Mouse (Mus musculus) heart, adult 9 months (tissue): ENCODE data around the gene Ripk1.
"Not testable (repeated sequence)": the region's sequence is repeated elsewhere in the genome, so short reads cannot be mapped to it uniquely, and the experiment has no call there.

ENCODE experiments used
- DNase-seq, 2 experiments: peaks; one replicate each; pipeline ENCODE4 v3.0.0; 2022; ENCODE audit warnings: low spot score in 2 of 2

Ripk1 gene

DNA sequence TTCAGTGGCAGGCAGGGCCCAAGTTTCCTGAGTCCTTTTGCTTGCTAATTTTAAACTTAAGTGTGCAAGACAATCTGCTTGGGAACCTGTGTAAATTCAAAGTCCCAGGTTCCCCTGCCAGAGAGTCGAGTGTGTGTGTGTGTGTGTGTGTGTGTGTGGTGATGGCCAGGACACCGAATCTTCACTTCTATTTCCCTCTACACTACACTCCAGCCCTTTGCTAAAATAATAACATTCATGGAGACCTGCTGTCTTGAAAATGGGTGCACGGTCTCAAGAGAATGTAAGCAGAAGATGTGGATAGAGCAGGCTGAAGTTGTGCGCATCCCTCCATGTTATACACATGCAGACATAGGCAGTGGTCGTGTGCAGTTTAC lies 35.9 kb downstream of the Ripk1 start:
- no peak for DNase-seq

DNA sequence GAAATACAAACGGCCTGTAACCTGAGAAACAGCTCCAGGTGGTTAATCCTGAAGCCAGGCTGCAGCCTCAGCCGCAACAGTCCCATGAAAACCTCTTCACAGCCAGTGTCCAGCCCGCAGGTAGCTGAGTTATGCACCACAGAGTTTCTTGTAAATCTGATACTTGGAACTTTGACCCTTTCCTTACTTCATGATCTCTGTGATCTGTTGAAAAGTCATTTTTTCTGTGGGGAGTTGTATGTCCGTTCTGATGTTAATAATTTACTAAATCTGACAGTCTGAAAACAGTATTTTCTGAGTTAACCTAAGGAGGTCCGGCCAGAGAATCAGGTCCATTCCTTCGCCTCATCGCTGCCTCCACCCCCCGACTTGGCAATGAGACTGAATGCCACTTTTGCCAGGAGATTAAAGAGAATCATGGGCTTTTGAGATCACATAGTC lies 36.8 kb downstream of the Ripk1 start:
- DNase-seq, result no peak

DNA sequence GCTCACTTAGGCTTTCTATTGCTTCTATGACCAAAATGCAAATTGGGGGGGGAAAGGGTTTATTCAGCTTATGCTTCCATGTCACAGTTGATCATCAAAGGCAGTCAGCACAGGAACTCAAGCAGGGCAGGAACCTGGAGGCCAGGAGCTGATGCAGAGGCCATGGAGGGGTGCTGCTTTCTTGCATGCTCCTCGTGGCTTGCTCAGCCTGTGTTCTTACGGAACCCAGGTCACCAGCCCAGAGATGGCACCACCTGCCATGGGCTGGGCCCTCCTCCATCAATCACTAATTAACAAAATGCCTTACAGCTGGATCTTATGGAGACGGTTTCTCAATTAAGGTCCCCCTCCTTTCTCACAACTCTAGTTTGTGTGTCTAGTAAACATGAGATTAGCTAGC lies 37.9 kb downstream of the Ripk1 start:
- DNase-seq, result no peak

DNA sequence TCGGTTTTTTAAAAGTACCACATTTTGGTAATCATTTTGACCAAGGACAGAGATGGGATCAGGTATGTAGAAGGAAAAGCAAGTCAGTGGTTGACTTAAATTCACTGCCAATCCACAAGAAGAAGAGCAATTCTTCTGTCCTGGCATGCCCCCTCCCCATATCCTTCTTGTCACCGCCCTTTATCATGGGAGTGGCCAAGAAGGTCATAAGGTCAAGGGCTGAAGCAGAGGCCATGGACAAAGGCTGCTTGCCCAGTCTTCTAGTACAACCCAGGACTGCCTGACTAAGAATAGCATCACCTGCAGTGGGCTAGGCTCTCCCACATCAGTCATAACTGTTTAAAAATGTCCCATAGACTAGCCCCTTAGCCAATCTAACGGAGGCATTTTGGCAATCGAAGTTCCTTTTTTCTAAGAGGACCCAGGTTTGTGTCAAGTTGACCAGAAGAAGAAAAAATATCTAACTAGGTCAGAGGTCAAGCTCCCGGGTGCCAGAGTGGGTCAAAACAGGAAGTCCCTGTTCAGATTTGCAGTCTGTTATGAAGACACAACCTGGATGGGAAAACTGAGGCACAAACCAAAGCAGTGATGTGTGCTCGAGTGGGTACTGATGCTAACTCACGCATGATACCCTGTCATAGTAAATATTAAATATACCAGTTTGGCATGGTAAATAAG lies 41.7 kb downstream of the Ripk1 start:
- no peak for DNase-seq

DNA sequence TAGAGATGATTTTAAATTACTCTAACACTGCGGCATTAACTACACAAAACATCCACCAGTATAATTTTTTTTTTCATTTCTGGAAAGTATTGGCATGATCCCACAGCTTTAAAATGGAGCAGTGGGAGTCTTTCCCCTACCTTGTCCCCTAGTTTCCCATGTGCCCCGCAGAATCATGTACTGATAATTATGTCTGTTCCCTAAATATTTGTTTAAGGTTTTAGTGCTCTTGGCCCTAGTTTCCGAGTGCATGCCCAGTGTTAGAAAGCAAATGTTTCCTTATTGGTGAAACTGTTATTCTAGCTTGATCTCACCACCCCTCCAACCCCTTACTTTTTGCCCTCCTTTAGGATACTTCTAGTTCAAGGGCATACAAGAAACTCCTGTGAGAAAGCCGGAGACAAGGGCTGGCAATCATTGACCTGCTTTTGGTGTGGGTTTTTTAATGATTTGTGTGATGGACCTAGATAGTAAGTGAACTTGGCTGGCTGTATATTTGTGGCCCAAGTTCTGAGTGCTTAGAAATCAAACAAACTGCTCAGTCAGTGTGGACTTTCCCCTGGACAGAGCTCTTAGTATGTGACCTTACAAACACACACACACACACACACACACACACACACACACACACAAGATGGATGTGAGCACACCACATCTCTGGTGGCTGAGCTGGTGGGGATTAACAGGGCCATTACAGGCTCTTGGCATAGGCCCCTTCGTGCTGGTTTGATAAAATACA lies 43.5 kb downstream of the Ripk1 start:
- no peak for DNase-seq

DNA sequence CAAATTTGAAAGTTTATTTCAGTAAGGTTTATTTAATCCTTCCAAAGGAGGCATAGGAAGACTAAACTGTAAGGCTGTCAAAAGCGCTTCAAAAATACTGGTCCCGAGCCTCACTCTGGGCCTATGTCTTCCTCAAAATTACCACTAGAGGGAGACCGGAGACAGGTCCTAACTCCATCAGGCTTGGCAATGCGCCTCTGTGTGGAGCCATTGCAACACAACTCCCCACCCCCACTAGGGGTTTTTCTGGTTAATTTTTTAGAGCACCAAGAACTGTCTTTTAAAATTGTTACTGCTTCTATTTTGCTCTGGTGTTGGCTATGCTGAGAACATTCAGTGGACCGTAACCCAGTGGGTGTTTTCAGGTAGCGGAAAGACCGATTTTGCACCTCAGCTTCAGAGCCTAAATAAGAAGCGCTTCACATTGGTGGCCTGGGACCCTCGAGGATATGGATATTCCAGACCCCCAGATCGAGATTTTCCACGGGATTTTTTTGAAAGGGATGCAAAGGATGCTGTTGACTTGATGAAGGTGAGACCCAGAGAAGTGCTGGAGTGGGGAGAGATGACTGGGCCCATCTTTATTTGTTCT lies 44.4 kb downstream of the Ripk1 start:
- peak; percentile 69 to 86 for DNase-seq

DNA sequence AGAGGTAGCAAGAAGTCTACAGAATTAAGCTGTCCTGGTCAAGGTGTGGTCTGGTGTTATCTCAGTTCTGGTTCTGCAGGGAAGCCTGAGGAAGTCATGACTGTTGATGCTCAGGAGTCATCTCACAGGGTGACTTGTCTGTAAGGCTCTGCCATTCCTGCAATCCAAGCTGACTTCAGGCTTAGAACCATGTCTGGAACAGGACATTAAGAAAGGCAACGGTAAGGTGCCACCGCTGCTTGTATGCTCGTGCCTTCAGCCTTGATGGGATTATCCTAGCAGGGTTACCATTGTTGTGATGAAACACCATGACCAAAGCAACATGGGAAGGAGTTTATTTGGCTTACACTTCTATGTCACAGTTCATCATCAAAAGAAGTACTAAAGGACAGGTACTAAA lies 45.4 kb downstream of the Ripk1 start:
- no peak for DNase-seq

DNA sequence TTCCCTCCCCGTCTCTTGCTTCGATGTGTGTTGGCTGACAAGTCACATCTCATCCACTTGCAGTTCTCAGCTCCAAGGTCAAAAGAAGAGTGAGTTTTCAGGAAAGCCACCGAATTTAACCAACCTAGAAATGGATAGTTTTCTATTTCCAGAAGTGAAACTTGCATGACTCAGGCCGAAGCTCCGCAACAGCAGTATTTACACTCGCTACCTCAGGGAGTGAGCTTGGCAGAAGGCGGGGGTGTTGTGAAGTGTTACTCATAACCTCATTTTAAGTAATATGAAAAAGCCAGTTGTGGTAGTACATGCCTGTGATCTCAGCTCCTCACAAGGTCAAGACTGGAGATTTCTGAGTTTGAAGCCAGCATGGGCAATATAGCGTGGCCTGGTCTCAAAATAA lies 48.3 kb downstream of the Ripk1 start:
- DNase-seq, result no peak

DNA sequence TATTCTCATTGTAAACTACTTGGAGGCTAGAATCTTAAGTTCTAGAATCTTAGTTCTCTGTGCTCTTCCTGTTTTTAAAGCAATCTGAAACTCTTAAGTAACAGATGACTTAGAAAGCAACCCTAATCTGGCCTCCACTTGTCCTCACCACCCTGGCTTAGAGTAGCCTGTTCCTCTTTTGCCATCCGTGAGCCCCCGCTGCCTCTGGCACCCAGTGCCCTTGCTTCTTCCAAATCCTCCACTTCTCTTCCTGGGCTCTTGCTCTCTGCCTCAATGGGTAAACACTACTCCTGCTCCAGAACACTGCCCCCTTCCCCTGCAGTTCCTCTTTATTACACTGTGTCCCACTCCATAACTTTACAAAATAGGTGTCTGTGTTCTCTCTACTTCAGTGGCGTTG lies 49.5 kb downstream of the Ripk1 start:
- no peak for DNase-seq

DNA sequence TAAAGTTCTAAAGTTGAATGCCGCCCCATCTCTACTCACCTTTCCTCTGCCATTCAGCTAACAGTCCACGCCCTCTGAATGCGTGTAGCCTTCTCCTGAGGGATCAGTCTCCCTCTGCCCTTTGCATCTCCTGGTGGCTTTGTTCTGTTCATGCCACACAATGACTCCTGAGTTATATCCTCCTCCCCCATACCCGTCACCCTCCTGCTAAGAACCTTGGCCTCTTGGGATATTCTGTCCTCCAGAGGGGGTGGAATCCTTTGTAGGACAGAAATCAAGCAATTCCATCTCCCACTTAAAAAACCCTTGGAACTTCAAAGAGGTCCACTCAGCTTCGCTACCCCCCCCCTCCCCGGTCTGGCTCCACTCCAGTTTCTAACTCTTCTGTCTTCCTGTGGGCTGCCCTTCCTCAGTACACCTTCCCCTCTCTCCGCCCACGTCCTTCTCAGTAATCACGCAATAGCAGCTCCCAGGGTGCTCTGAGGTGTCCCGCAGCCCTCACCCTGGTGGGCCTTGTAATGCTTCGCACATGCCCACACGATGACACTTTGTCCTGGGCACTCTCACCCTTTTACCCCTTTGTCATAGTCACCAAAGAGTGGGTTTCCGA lies 51.6 kb downstream of the Ripk1 start:
- DNase-seq, result no peak

DNA sequence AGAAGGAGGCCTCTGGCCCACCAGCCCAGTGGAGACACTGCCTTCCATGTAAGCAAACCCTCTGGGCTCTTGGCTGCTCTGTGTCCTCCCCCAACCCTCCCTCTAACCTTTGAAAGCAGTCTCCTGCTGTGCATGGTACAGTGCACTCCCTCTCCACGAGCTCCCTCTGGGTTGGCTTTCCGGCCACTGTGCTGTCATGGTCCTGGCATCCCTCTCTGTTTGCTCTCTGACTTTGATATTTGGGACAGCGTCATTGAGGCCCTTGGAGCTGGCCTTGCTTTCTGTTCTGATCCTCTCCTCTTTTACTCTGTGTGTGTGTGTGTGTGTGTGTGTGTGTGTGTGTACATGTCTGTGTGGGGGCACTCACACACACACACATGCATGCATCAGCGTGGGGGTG lies 52.2 kb downstream of the Ripk1 start:
- no peak for DNase-seq

DNA sequence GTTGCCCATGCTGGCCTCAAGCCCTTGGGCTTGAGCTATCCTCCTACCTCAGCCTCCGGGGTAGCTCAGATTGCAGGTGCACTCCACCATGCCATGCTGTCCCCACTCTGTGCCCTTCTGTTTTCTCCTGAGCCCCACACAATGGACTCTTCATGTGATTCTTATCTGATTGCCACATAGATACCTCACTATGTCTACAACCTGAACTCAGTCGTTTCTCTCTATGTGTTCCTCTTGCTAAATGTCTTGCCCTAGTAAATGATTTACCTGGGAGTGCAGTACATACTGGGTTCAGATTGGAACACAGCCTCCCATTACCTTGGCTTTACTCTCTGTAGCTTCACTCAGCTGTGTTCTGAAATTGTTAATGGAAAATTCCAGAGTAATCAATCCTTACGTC lies 52.8 kb downstream of the Ripk1 start:
- DNase-seq, result no peak

DNA sequence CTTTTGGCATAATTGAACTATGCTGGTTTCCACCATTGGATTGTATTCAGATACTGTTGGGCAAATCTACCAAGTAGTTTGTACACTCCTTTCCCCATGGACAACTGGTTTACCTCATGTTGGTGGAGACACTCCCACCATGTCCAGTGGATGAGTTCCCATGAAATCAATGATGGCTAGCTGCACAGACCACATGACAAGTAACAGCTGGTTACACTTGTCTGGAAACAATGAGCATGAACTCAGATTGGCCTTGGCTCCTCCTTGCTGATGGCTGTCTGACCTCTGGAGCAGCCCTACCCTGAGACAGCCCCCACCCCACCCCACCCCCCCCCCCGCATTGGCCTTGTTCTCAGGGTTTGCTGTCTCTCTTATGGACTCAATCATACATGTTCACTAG lies 55.1 kb downstream of the Ripk1 start:
- no peak for DNase-seq

DNA sequence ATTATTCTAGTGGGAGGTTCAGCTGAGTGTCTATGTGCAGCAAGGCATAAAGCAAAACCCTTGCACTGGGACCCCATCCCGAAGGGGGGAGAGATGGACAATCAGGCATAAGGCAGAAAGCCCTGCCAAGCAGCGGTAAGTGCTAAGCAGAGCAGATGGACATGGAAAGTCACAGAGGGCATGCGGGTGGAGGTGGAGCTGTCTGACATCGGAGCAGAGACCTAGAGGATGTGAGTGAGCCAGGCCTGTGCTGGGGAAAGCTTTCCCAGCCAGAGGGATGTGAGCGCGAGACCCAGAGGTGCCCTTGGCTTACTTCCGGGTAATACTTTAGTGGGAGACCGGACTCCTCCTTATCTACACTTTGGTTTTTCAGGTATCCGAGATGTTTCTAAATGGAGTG lies 57.9 kb downstream of the Ripk1 start:
- no peak for DNase-seq

DNA sequence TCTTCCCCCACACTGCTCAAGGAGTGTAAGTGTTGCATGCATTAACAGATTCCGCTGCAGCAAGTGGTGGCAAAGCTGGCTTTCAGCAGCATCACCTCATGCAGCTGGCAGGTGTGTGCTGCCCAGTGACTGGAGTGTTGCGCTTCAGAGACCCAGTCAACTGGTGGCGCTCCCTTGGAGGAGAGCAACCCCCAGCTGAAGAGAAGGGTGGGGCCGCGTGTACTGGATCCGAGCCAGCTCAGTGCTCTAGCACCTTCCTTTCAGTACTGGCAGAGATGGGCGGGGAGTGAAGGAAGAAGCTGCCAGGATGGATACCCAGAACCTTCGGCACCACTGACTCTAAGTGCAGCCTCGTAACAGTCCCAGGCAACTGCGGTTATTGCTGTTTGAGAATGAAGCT lies 60.3 kb downstream of the Ripk1 start:
- DNase-seq, result no peak

DNA sequence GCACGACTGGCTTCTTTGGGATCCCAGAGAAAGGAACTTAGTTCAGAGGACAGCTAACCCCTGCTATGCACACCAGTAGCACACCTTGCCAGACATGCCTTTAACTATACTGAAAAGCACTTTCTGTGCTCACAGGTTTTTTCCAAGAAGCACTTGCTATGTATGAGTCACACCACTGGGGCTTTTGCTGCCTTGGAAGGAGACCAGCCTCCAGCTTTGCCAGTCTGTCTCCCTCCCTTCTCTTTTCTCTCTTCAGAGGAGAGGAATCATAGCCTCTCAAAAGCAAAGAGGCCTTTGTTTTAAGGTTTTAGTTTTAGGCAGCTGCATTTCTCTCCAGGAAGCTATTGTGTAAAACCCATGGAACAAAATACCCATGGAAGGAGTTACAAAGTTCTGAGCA lies 64.2 kb downstream of the Ripk1 start:
- DNase-seq, result peak in 1 of 2 experiments; percentile 23

DNA sequence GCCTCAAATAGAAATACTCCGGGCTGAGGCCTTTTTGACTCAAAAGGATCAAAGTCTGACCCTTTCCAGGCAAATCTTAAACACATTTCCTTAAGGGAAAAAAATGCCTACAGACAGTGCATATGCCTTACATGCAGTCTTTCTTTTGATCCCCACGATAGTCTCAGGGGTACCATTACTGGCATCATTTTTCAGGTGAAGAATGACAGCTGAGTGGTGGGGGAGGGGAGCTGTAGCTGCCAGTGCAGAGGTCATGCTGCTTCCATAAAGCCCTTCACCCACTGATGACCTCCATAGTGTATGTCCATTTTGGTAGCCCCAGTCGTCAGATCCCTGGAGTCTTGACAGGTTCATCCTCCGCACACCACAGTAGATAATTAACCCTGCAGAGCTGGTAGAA lies 68.1 kb downstream of the Ripk1 start:
- DNase-seq, result no peak

DNA sequence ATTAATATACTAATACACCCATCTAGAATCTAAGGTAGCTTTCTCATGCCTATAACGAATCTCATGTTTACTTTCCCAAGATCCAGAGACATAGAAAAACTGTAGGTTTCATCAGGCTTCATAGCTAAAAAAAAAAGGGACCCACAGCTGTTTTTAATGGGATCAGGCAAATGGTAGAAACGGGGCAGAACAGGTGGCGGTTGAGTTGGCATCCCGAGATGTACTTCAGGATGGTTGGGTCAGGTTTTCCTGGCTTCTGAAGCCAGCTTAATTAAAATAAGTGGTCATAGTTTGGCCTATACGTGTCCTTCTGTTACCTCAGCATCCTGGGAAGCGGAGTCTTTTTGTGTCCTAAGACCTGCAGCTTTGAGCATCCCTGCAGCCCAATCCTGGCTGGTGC lies 69.7 kb downstream of the Ripk1 start:
- DNase-seq, result no peak

DNA sequence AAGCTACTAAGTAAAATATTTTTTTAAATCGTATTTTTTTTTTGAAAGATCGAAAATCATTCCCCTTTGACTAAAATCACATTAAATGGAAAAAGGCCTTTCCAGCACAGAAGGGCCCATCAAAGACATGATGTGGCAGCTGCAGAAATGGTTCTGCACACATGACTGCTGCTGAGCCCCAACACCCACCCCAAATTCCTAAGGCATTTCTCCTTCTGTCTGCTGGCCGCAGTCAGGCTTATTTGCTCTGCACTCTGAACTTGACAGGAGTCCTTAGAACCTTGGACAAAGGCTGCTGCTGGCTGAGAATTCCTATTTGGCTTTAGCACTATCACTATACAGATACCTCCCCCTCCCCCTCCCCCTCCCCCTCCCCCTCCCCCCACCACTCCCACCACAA lies 70.7 kb downstream of the Ripk1 start:
- no peak for DNase-seq

DNA sequence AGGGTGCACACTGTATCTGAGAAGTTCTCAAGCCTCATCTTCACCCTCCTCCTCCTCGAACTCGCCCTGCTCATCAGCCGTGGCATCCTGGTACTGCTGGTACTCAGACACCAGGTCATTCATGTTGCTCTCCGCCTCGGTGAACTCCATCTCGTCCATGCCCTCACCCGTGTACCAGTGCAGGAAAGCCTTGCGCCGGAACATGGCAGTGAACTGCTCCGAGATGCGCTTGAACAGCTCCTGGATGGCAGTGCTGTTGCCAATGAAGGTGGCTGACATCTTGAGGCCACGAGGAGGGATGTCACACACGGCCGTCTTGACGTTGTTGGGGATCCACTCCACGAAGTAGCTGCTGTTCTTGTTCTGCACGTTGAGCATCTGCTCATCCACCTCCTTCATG lies 72.3 kb downstream of the Ripk1 start:
- DNase-seq, result not testable (repeated sequence)

DNA sequence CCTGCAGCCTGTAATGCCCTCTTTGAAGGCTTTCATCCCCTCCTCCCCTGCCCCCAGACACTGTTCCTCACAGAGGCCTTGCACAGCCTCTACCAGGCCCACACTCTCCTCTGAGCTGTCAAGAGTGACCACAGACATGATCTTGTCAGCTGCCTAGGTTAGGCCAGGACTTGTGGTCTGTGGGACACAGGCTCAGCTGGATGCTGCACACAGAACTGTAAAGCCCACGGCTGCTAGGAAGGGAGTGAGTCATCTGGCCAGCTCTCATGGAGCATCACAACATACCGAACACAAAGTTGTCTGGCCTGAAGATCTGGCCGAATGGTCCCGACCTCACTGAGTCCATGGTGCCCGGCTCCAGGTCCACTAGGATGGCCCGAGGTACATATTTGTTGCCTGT lies 73.7 kb downstream of the Ripk1 start:
- not testable (repeated sequence) for DNase-seq

DNA sequence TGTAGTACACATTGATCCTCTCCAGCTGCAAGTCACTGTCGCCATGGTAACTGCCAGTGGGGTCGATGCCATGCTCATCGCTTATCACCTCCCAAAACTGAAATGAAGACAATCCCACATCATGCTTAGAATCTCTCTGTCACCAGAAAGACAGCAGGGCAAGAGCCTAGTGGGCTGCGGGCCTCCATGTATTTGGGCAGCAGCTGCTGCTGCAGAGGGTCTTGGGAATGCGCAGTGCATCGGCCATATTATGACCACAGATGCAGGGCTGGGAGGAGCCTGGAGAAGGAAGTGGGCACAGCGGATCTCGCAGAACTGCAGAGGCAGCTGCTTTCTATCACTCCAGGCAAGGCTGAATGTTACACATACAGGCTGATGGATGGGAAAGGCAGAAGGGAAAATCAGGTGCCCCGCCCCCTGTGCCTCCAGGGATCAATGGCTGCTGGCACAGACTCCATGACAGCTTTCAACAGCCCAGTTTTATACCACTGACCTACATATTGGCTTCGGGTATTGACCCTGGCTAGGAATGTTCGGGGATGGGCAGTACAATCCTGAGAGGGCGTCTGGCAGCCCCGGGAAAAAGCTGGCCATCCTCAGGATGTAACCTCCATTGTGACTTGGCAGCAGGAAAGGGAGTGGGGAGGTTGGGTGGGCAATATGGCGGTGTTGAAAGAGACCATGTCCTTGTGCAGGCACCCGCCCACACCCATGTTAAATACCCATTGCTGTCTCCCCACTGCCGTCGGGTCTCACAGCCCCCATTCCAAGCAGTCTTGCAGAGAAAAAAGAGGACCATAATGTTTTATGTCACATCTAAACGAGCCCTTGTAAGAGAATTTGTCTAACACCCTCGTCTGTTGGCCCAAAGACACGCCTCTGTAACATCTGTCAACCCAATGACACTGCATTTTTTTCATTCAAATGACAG lies 74.7 kb downstream of the Ripk1 start:
- DNase-seq, result peak; percentile 52 to 57
